Mouse (Mus musculus) stomach, embryonic 15.5 days (tissue): ENCODE data around the gene Rhox1. TPM values are rescaled to one million over a fixed set of nuclear protein-coding genes. Genes with fewer than 3 reads are reported as not detected.
"Not testable (repeated sequence)": the region's sequence is repeated elsewhere in the genome, so short reads cannot be mapped to it uniquely, and the experiment has no call there.

Experiments used
- ATAC-seq: fragments of 200-750 bp; cut with Nextera tagmentation; 2 replicates; pipeline ENCODE4 v1.8.0; 2017; ENCODE audit warnings: low read depth, moderate number of reproducible peaks, moderate TSS enrichment; ENCODE audit not compliant: insufficient read depth, low FRiP score
- H3K27ac ChIP-seq: fragments of 300-500 bp; sonication (generic); 2 replicates; pipeline ENCODE4 v1.5.1; 2015; ENCODE audit warnings: mild to moderate bottlenecking, inconsistent platforms
- H3K27me3 ChIP-seq: fragments of 300-500 bp; sonication (generic); replicated peaks from 2 replicates; pipeline ENCODE4 v1.6.1; 2015; ENCODE audit warnings: inconsistent platforms
- H3K36me3 ChIP-seq: fragments of 300-500 bp; sonication (generic); 2 replicates; pipeline ENCODE4 v1.6.1; 2015; ENCODE audit warnings: inconsistent platforms
- H3K4me1 ChIP-seq: fragments of 300-500 bp; sonication (generic); 2 replicates; pipeline ENCODE4 v1.6.1; 2015; ENCODE audit warnings: inconsistent platforms
- H3K4me2 ChIP-seq: fragments of 300-500 bp; sonication (generic); 2 replicates; pipeline ENCODE4 v1.6.1; 2015; ENCODE audit warnings: mild to moderate bottlenecking, inconsistent platforms
- H3K4me3 ChIP-seq: fragments of 300-500 bp; sonication (generic); replicated peaks from 2 replicates; pipeline ENCODE4 v1.5.1; 2015; ENCODE audit warnings: inconsistent platforms
- H3K9ac ChIP-seq: fragments of 300-500 bp; sonication (generic); 2 replicates; pipeline ENCODE4 v1.6.1; 2015; ENCODE audit warnings: inconsistent platforms
- H3K9me3 ChIP-seq: fragments of 300-500 bp; sonication (generic); 2 replicates; pipeline ENCODE4 v1.6.1; 2016; ENCODE audit warnings: inconsistent platforms
- WGBS: fragments of 180-500 bp; shearing (Covaris S2); methylation state at CpG from one replicate; pipeline ENCODE4 v1.1.7; 2015; 5-methylcytosine and 5-hydroxymethylcytosine counted together
- polyA plus RNA-seq: library from polyadenylated mRNA; unstranded; fragments of >200 nt; fragmentation: Nextera tagmentation; extraction: Ambion mirVana; gene quantifications from 2 replicates; pipeline ENCODE4 v1.2.1, GENCODE M21; 2015

Gene Rhox1
- polyA plus RNA-seq, result not detected in 2 replicates

DNA sequence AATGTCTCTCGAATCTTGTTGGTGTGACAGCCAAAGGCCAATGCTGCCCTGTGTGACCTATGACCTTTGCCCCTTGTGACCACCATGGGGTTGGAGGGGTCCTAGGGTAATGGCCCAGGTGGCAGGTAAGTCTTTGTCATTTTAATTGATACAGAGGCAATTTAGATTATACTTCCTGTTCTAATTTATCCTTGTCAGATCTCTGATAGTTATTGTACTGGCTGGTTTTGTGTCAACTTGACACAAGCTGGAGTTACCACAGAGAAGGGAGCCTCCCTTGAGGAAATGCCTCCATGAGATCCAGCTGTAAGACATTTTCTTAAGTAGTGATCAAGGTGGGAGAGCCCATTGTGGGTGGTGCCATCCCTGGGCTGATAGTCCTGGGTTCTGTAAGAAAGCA lies at the start of gene Rhox1:
Gene Rhox1, minus strand, starts transcription at position 101 of the 400 bp plus-strand sequence.
- H3K4me2 ChIP-seq, H3K27me3 ChIP-seq, H3K4me1 ChIP-seq, ATAC-seq, H3K9me3 ChIP-seq, H3K9ac ChIP-seq, H3K36me3 ChIP-seq, H3K4me3 ChIP-seq, H3K27ac ChIP-seq: not testable (repeated sequence)
- WGBS, result 53% methylated on average over 1 of the region's 1 CpGs

DNA sequence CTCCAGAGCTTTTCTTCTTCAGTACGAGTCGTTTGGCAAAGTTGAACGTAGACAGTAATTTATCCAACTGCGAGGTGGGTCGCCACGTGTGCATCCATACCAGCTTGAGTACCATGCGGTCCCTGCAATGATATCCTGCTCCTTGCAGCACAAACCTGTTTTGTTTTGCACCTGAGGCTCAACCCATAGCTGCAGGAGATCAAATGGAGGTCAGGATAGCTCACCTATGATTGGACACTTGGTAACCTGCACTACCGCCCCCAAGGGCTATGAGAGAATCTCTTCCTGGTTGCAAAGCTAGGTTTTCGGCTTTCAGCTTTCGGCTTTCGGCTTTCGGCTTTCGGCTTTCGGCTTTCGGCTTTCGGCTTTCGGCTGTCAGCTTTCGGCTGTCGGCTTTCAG lies 43.0 kb upstream of the Rhox1 start, which contains the start of gene Rhox4a:
Gene Rhox4a, plus strand, starts transcription at position 301 of the 400 bp plus-strand sequence.
- not testable (repeated sequence) for H3K9me3 ChIP-seq, H3K36me3 ChIP-seq, H3K4me3 ChIP-seq, ATAC-seq, H3K27me3 ChIP-seq, H3K27ac ChIP-seq, H3K9ac ChIP-seq, H3K4me1 ChIP-seq, H3K4me2 ChIP-seq
- WGBS, result 93% methylated on average over 11 of the region's 19 CpGs

DNA sequence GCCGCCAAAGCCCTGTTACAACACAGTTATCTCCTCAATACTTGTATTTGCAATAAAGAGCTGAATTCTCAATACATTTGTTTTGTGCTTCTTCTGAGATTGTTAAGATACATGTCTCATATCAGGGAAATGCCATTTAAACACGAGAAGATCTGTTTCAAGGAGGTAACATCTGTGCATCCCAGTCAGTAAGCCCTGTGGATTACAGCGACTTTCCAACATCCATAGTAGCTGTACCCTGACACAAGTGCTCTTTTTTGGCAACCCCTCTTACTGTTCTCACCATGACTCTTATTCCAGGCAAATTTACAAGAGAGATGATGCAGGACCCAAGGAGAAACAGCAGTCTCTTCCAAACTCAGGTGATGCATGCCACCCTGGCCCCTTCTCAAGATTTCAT lies 27.6 kb upstream of the Rhox1 start, which contains the start of gene Rhox3a:
Gene Rhox3a, plus strand, starts transcription at position 301 of the 400 bp plus-strand sequence.
- not testable (repeated sequence) for H3K4me1 ChIP-seq, H3K9me3 ChIP-seq, H3K4me3 ChIP-seq, H3K27me3 ChIP-seq, H3K9ac ChIP-seq, H3K27ac ChIP-seq, H3K36me3 ChIP-seq, ATAC-seq, H3K4me2 ChIP-seq
- 82% methylated on average over 1 of the region's 3 CpGs for WGBS

DNA sequence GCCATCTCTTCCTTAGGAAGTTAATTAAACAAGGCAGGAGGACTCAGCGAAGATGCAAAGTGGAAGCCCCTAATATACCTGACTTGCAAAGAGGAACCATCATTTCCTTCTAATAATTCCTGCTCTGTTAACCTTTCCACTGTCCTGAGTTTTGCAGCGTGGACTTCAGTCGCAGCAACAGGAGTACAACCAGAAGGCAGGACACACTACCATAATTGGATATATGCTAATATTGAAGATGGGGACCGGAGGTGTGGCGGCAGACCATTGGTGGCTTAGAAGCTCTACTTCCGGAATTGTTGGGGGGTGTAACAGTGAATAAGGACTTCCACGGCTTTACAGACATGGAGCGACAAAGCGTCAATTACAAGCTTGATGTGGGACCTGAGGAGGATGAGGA lies 22.6 kb upstream of the Rhox1 start, which contains the start of gene Rhox2a:
Gene Rhox2a, plus strand, starts transcription at position 301 of the 400 bp plus-strand sequence.
- H3K4me1 ChIP-seq, result not testable (repeated sequence)

DNA sequence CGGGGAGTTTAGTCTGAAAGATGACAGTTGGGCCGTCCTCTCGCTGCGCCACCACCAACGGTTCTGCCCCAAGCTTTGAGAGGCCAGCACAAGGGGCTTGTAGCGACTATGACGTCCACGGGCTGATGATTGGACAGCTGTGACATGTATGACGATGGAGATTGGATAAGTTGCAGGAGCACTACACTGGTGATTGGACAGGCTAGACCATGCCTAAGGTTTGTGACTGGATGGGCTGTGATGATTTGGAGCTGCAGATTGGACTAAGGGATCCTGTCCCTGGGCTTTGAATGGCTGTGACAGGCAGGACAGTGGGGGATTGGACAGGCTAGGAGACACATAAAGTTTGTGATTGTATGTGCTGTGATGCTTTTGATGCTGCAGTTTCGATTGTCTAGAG lies 11.1 kb downstream of the Rhox1 start, which contains the start of gene Gm9:
Gene Gm9, minus strand, starts transcription at position 101 of the 400 bp plus-strand sequence.
- H3K9ac ChIP-seq, result no peak within 1 kb of the TSS
- no peak within 1 kb of the TSS for H3K4me2 ChIP-seq
- no peaks in the 10 kb centered on the region for H3K36me3 ChIP-seq
- 80% methylated on average over 10 of the region's 10 CpGs for whole genome bisulfite sequencing
- no peak for ATAC-seq
- H3K27ac ChIP-seq, result no peak within 1 kb of the TSS
- no peaks in the 10 kb centered on the region for H3K4me1 ChIP-seq
- H3K4me3 ChIP-seq, result no peak within 1 kb of the TSS
- H3K9me3 ChIP-seq, result no peaks in the 10 kb centered on the region
- no peaks in the 10 kb centered on the region for H3K27me3 ChIP-seq

More for the DNA sequence above, 22.6 kb upstream of the Rhox1 start, which contains the start of gene Rhox2a:
- H3K9me3 ChIP-seq, ATAC-seq, H3K9ac ChIP-seq, H3K27me3 ChIP-seq, H3K4me3 ChIP-seq, H3K36me3 ChIP-seq, H3K27ac ChIP-seq, H3K4me2 ChIP-seq: not testable (repeated sequence)
- WGBS, result 100% methylated on average over 2 of the region's 9 CpGs

DNA sequence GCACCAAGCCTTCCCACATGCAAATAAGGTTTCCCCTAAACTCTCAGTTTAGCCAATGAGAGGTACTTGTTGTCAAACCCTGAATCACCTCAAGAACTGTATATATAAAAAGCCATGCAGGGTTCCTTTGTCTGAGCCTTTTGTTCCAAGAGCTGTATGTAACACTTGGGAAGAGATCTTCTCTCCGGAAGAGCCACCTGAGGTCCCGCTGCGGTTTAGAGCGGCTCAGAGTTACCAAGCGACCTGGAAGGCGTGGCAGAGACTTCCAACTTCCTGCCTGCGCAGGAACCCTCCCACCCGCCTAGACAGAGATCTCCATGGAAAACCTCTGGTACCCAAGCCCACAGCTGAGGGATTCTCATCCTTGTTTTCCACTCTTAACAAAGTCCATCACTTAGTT lies 23.4 kb downstream of the Rhox1 start:
- no peak overlapping the region for H3K4me3 ChIP-seq
- WGBS, result 55% methylated on average over 8 of the region's 8 CpGs
- no peak overlapping the region for H3K4me2 ChIP-seq
- H3K9ac ChIP-seq, result no peak overlapping the region
- no peaks in the 10 kb centered on the region for H3K36me3 ChIP-seq
- no peaks in the 10 kb centered on the region for H3K9me3 ChIP-seq
- no peaks in the 10 kb centered on the region for H3K4me1 ChIP-seq
- H3K27ac ChIP-seq, result no peak overlapping the region
- no peak for ATAC-seq
- no peaks in the 10 kb centered on the region for H3K27me3 ChIP-seq

DNA sequence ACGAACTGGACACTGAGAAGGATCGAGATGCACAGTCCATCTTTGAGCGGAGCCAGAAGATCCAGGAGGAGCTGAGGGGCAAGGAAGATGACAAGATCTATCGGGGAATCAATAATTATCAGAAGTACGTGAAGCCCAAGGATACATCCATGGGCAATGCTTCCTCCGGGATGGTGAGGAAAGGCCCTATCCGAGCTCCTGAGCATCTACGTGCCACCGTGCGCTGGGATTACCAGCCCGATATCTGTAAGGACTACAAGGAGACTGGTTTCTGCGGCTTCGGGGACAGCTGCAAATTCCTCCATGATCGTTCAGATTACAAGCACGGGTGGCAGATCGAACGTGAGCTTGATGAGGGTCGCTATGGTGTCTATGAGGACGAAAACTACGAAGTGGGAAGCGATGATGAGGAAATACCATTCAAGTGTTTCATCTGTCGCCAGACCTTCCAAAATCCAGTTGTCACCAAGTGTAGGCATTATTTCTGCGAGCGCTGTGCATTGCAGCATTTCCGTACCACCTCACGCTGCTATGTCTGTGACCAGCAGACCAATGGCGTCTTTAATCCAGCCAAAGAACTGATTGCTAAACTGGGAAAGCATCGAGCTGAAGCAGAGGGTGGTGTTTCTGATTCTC lies 30.2 kb downstream of the Rhox1 start:
- 28% methylated on average over 28 of the region's 28 CpGs for WGBS
- ATAC-seq, result no peak
- H3K9ac ChIP-seq, result no peak overlapping the region

DNA sequence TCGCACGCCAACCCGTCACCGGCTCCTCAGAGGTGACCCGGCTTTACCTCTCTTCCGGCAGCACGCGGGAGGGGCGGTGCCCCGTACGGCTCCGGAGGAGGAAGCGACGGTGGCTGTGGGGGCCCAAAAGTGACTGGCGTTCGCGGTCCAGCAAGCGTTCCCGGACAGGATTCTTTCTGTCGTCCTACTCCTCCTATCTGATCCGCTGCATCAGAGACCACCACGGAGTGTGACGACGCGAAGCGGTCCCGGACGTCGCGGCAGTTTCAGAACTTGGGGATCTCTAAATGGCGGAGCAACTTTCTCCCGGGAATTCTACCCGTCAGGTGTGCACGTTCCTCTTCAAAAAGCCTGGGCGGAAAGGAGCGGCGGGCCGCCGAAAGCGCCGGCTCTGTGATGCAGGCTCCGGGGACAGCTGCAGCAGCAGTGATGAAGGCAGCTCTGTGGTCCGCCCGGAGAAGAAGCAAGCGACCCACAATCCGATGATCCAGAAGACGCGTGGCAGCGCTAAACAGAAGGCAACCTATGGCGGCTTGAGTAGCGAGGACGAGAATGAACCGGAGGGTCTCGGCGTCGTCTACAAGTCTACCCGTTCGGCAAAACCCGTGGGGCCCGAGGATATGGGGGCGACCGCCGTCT lies 30.8 kb downstream of the Rhox1 start, which contains the start of the genes Ndufa1 and Rnf113a1:
Gene Ndufa1, minus strand, starts transcription at position 59 of the 639 bp plus-strand sequence.
Gene Rnf113a1, plus strand, starts transcription at position 141 of the 639 bp plus-strand sequence.
- H3K4me3 ChIP-seq, result peak within 1 kb of the TSS; percentile 52
- peak within 1 kb of the TSS; percentile 40; the same call in 1 of the 2 replicates for H3K27ac ChIP-seq
- H3K9ac ChIP-seq, result peak within 1 kb of the TSS; percentile 29; the same call in 1 of the 2 replicates
- H3K9me3 ChIP-seq, result no peaks in the 10 kb centered on the region
- H3K4me2 ChIP-seq, result peak within 1 kb of the TSS; percentile 61
- no peaks in the 10 kb centered on the region for H3K36me3 ChIP-seq
- no peaks in the 10 kb centered on the region for H3K27me3 ChIP-seq
- ATAC-seq, result peak; percentile 81
- 17% methylated on average over 63 of the region's 63 CpGs for WGBS
- H3K4me1 ChIP-seq, result no peaks in the 10 kb centered on the region

More for the DNA sequence above, 30.2 kb downstream of the Rhox1 start:
- Histone ChIP-seq H3K9me3 (no peaks in the 10 kb centered on the region), H3K4me3 (peak overlapping the region; percentile 52), H3K27me3 (no peaks in the 10 kb centered on the region), H3K4me2 (peak overlapping the region; percentile 61), H3K27ac (no peak overlapping the region), H3K36me3 (no peaks in the 10 kb centered on the region), H3K4me1 (no peaks in the 10 kb centered on the region)

DNA sequence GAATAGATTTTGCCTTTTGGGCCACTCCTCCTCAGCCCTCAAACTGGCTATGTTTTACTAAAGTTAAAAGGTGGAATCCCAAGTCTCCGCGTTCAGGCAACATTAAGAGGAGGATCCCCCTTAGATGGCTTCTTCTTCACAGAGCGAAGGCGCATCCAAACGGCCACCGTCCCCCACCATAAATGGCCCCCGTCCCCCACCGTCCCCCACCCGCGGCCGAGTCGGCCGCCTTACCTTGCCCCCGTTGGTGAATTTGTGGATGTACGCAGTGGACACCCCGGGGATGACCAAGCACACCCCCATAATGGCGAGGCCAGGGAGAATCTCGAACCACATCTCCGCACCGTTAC lies 31.3 kb downstream of the Rhox1 start:
- Histone ChIP-seq H3K36me3 (no peaks in the 10 kb centered on the region), H3K4me2 (peak overlapping the region; percentile 61), H3K27ac (no peak overlapping the region), H3K9ac (no peak overlapping the region), H3K4me1 (no peaks in the 10 kb centered on the region), H3K27me3 (no peaks in the 10 kb centered on the region), H3K4me3 (peak overlapping the region; percentile 52), H3K9me3 (no peaks in the 10 kb centered on the region)
- WGBS, result 14% methylated on average over 20 of the region's 20 CpGs
- no peak for ATAC-seq

DNA sequence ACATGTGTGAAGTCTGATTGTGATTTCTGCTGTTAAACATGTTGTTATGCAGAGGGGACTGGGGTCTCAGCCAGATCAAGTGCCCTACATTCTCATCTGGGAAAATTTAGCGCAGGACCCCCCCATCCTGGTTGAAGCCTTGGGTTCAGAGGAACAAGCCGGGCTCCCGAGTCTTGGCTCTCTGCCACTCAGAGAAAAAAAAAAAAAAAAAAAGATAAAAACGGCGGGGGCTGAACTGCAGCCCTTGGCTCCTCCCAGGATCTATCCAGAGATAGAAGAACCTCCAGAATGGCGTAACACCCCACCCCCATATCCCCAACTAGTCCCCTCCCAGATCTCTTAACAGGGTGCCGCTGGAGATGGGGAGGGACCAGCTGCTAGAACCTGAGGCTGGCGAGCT lies 37.7 kb downstream of the Rhox1 start:
- WGBS, result 61% methylated on average over 7 of the region's 8 CpGs
- ATAC-seq, H3K27ac ChIP-seq, H3K9me3 ChIP-seq, H3K4me1 ChIP-seq, H3K9ac ChIP-seq, H3K36me3 ChIP-seq, H3K27me3 ChIP-seq, H3K4me2 ChIP-seq, H3K4me3 ChIP-seq: not testable (repeated sequence)

DNA sequence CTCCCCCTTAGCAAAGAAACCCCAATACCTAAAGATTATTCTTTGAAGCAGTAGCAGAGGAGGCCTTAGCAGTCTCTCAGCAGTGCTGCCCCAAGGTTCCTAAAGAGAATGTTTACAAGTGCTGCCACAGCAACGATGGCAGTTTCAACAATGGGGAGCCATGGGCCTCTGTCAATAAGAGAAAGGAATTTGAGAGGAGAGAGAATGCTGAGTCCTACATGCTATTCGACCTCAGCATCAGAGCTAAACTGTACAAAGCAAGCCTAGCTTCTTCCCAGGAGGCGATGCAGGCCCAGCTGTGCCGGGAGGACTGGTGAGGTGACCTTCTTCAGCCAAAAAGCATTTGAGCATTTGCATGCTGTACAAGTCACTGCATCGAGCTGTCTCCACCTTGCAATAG lies 53.3 kb downstream of the Rhox1 start, which contains the start of gene Akap14:
Gene Akap14, minus strand, starts transcription at position 101 of the 400 bp plus-strand sequence.
- Histone ChIP-seq H3K4me1 (no peaks in the 10 kb centered on the region), H3K27me3 (no peaks in the 10 kb centered on the region), H3K27ac (no peak within 1 kb of the TSS), H3K36me3 (no peaks in the 10 kb centered on the region), H3K9me3 (no peaks in the 10 kb centered on the region), H3K4me2 (no peak within 1 kb of the TSS), H3K4me3 (no peak within 1 kb of the TSS), H3K9ac (no peak within 1 kb of the TSS)
- ATAC-seq, result no peak
- 44% methylated on average over 5 of the region's 5 CpGs for WGBS

DNA sequence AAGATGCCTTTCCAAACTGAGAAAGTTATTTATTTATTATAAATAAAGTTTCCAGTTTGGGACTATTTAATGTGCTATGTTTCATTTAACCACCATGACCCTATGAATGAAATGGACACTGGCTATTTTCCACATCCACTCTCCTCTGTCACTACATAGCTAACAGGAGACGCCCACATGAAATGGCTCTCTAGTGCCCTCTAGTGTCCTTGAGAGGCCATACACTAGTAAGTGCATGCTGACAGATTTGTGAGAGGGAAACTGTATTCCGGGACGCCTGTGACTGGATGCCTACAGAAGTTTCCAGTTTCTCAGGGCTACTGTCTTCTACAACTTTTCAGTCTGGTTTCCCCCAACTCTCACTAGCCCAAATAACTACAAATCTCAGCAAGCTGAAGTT lies 55.0 kb downstream of the Rhox1 start:
- no peak overlapping the region for H3K27ac ChIP-seq
- H3K9me3 ChIP-seq, result no peaks in the 10 kb centered on the region
- no peaks in the 10 kb centered on the region for H3K36me3 ChIP-seq
- no peak overlapping the region for H3K4me3 ChIP-seq
- no peak overlapping the region for H3K9ac ChIP-seq
- H3K4me2 ChIP-seq, result no peak overlapping the region
- ATAC-seq, result no peak
- WGBS, result 39% methylated on average over 3 of the region's 3 CpGs
- no peaks in the 10 kb centered on the region for H3K27me3 ChIP-seq
- H3K4me1 ChIP-seq, result no peaks in the 10 kb centered on the region
